Mouse (Mus musculus) ES-Bruce4 (cell line): ENCODE measurements at regions not wholly inside any gene's neighbourhood (a gene's known extent, or its start where the extent isn't known, plus 50 kb on each side); places are given as distances from the start of the nearest gene placed in this dataset.

Experiments used
- CTCF ChIP-seq: IDR thresholded peaks from one replicate; pipeline ENCODE4 v1.8.1; 2011; ENCODE audit warnings: low read depth, low read length
- POLR2A ChIP-seq: IDR thresholded peaks from one replicate; pipeline ENCODE4 v1.8.1; 2011; ENCODE audit warnings: low read length; ENCODE audit not compliant: insufficient read depth

GRCm38 (mm10) chr7:37305463-37305862, 468.0 kb downstream of the Zfp536 start:
- TF ChIP-seq CTCF: no peak
- no peak for TF ChIP-seq POLR2A
